Mouse (Mus musculus) C2C12 (cell line): Measurements from ENCODE around the gene Pom121l12. TPM values are rescaled to one million over a fixed set of nuclear protein-coding genes. Genes with fewer than 3 reads are reported as not detected.

Source experiments
- H3K27me3 ChIP-seq: one replicate; pipeline ENCODE4 v1.6.1; 2011; ENCODE audit not compliant: control insufficient read depth, insufficient read depth, insufficient read length
- H3K36me3 ChIP-seq: one replicate; pipeline ENCODE4 v1.6.1; 2011; ENCODE audit not compliant: control insufficient read depth, insufficient read depth
- H3K4me3 ChIP-seq: one replicate; pipeline ENCODE4 v1.5.1; 2011; ENCODE audit warnings: mild to moderate bottlenecking, control low read depth; ENCODE audit not compliant: poor library complexity, insufficient read depth, severe bottlenecking
- H3K79me2 ChIP-seq: one replicate; pipeline ENCODE4 v1.6.1; 2011; ENCODE audit not compliant: control insufficient read depth, insufficient read depth
- H3K79me3 ChIP-seq: one replicate; pipeline ENCODE4 v1.6.1; 2011; ENCODE audit warnings: low read depth, control low read depth
- H3ac ChIP-seq: one replicate; pipeline ENCODE3; 2011; ENCODE audit warnings: low read depth; ENCODE audit not compliant: control insufficient read depth, insufficient read length
- CEBPB ChIP-seq: IDR thresholded peaks from one replicate; pipeline ENCODE4 v1.6.1; 2011; ENCODE audit warnings: low read depth, mild to moderate bottlenecking, control low read depth, moderate library complexity
- CTCF ChIP-seq: IDR thresholded peaks from one replicate; pipeline ENCODE4 v1.5.1; 2011; ENCODE audit not compliant: control insufficient read depth, insufficient read depth, insufficient read length
- FOSL1 ChIP-seq: IDR thresholded peaks from one replicate; pipeline ENCODE4 v1.8.0; 2011; ENCODE audit warnings: mild to moderate bottlenecking, low read length; ENCODE audit not compliant: poor library complexity, insufficient read depth, severe bottlenecking
- MAX ChIP-seq: IDR thresholded peaks from one replicate; pipeline ENCODE4 v1.6.1; 2011; ENCODE audit warnings: mild to moderate bottlenecking, control low read depth
- MYOD1 ChIP-seq: IDR thresholded peaks from one replicate; pipeline ENCODE4 v1.6.1; 2011; ENCODE audit warnings: low read depth; ENCODE audit not compliant: control insufficient read depth, insufficient read length
- MYOG ChIP-seq: IDR thresholded peaks from one replicate; pipeline ENCODE4 v1.6.1; 2011; ENCODE audit not compliant: control insufficient read depth, insufficient read length; ENCODE audit errors: extremely low read depth
- USF1 ChIP-seq: IDR thresholded peaks from one replicate; pipeline ENCODE4 v1.6.1; 2011; ENCODE audit warnings: low read depth, mild to moderate bottlenecking, control low read depth, moderate library complexity
- long read RNA-seq, 2 experiments: library from polyadenylated mRNA; unstranded; transcript quantifications; one replicate each; pipeline ENCODE4 v2.0.0; 2019 to 2020
- polyA plus RNA-seq: library from polyadenylated mRNA; unstranded; fragments of >200 nt; fragmentation: generic; extraction: Trizol; gene quantifications from one replicate; pipeline ENCODE4 v1.2.1, GENCODE M21; 2012; ENCODE audit warnings: missing spikeins

The Pom121l12 gene
- not detected for polyA plus RNA-seq
- long read RNA-seq, experiment 1 = 0 reads
- long read RNA-seq, experiment 2 = 0 reads

GRCm38 (mm10) chr11:14598976-14599375, at the start of gene Pom121l12:
Gene Pom121l12, plus strand, starts transcription at chr11:14599276.
- no peaks in the 10 kb centered on the region for H3K79me3 ChIP-seq
- H3ac ChIP-seq = no peak within 1 kb of the TSS
- no peak within 1 kb of the TSS for H3K4me3 ChIP-seq
- H3K36me3 ChIP-seq = no peaks in the 10 kb centered on the region
- no peaks in the 10 kb centered on the region for H3K79me2 ChIP-seq
- no peak for TF ChIP-seq FOSL1
- TF ChIP-seq MYOG = no peak
- no peak for TF ChIP-seq CTCF
- no peak for TF ChIP-seq USF1
- no peak for TF ChIP-seq MAX
- TF ChIP-seq MYOD1 = no peak
- no peak for TF ChIP-seq CEBPB
- no peaks in the 10 kb centered on the region for H3K27me3 ChIP-seq

- Histone ChIP-seq H3K27me3 (no peaks in the 10 kb centered on the region), H3K79me2 (no peaks in the 10 kb centered on the region), H3K79me3 (no peaks in the 10 kb centered on the region), H3K4me3 (no peak overlapping the region), H3K36me3 (no peaks in the 10 kb centered on the region), H3ac (no peak overlapping the region)
- TF ChIP-seq MAX = no peak
- TF ChIP-seq CTCF = no peak
- TF ChIP-seq MYOD1 = no peak
- TF ChIP-seq FOSL1 = no peak
- no peak for TF ChIP-seq MYOG
- no peak for TF ChIP-seq CEBPB
- no peak for TF ChIP-seq USF1
These were observed 12.8 kb downstream of the Pom121l12 start for GRCm38 (mm10) chr11:14611859-14612258.
